Mouse (Mus musculus): ENCODE results near the gene Ccdc169.
A peak's percentile ranks its signal among the peaks of the same experiment; 100 is the strongest.

Gene Ccdc169

GRCm38 (mm10) chr3:55137039-55137438 is at the start of gene Ccdc169:
Gene Ccdc169 (plus strand): TSS chr3:55137339.
- no peak for DNase-seq (ENCODE audit: low spot score in 2 of 2)

GRCm38 (mm10) chr3:55087360-55087759 is 49.8 kb upstream of the Ccdc169 start:
- no peak for DNase-seq (ENCODE audit: low spot score in 2 of 2)

DNA sequence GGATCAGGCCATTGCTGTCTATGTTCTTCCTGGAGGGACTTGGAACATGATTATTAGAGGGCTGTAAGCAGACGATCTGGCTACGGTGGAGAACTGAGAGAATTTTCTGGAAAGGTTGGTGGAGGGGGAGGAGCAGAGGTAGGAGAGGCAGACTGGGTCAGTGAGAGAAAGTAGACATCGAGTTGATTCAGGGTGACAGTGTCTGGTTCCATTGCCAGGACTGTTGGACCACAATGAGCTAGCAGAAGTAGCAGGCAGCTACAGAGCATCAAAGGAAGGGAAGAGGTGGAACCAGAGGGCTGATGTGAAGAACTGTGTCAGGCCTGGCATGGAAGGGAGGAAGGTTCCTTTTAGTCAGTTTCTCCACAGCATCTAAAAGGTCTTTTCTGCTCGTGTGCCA is 48.8 kb upstream of the Ccdc169 start:
- no peak for DNase-seq (ENCODE audit: low spot score in 2 of 2)

- no peak for DNase-seq (ENCODE audit: low spot score in 2 of 2)
These were observed 48.3 kb upstream of the Ccdc169 start for GRCm38 (mm10) chr3:55088843-55089242.

GRCm38 (mm10) chr3:55089291-55089690 is 47.8 kb upstream of the Ccdc169 start:
- no peak for DNase-seq (ENCODE audit: low spot score in 2 of 2)

GRCm38 (mm10) chr3:55093161-55093560 is 44.0 kb upstream of the Ccdc169 start:
- no peak for DNase-seq (ENCODE audit: low spot score in 2 of 2)

DNA sequence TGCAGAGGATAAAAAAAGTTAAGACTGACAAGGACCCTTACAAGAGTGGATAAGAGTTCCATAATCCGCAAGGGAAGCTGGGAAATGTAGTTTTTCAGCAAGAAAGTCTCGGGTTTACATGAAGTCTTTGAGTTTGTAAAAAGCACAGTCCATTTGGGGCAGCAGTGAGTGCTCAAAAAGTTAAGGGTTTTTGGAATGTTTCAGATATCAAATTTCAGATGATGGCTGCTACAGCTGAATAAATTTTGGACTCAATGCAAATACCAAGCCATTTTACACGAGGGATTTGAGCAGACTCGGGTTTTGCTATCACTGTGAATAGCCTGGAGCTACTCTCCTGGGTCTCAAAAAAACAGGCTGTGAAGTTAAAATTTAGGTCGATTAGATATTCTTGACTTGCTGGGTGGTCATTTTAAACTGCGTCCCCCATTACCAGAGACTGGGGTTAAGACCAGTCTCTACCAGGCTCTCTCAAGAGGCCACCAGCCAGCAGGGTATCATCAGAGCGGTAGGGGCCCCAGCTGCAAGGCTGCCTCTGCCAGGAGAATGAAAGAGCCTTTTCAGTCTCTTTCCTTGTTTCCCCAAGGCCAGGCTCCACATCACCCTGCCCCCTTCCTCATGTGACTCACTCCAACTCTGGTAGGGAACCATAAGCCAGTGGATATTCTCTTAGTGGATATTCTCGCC is 41.0 kb upstream of the Ccdc169 start:
- DNase-seq (ENCODE audit: low spot score in 2 of 2), result peak in 1 of 2 experiments; percentile 32

GRCm38 (mm10) chr3:55096655-55097005 is 40.5 kb upstream of the Ccdc169 start:
- no peak for DNase-seq (ENCODE audit: low spot score in 2 of 2)

- no peak for DNase-seq (ENCODE audit: low spot score in 2 of 2)
These were observed 40.0 kb upstream of the Ccdc169 start for GRCm38 (mm10) chr3:55097186-55097585.

GRCm38 (mm10) chr3:55098014-55098413 is 39.1 kb upstream of the Ccdc169 start:
- no peak for DNase-seq (ENCODE audit: low spot score in 2 of 2)

DNA sequence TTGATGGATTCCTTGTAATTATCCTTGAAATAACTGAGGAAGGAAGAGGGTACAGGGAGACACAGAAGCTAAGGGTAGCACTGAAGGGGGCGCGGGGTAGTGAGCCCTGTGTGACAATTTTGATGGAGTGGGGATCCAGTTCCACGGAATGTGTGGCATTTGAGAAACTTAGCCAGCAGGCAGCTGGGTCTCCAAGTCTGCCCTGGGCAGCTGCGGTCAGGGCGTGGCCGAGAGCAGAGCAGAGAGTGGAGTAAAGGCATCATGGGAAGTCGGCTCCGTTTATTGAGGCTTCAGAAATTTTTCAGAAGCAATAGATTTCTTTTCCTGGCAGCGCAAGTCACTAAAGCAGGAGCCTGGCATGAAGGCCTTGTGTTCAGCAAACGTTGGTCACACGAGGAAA is 38.1 kb upstream of the Ccdc169 start:
- no peak for DNase-seq (ENCODE audit: low spot score in 2 of 2)

- no peak for DNase-seq (ENCODE audit: low spot score in 2 of 2)
These were observed 36.0 kb upstream of the Ccdc169 start for GRCm38 (mm10) chr3:55101092-55101491.

DNA sequence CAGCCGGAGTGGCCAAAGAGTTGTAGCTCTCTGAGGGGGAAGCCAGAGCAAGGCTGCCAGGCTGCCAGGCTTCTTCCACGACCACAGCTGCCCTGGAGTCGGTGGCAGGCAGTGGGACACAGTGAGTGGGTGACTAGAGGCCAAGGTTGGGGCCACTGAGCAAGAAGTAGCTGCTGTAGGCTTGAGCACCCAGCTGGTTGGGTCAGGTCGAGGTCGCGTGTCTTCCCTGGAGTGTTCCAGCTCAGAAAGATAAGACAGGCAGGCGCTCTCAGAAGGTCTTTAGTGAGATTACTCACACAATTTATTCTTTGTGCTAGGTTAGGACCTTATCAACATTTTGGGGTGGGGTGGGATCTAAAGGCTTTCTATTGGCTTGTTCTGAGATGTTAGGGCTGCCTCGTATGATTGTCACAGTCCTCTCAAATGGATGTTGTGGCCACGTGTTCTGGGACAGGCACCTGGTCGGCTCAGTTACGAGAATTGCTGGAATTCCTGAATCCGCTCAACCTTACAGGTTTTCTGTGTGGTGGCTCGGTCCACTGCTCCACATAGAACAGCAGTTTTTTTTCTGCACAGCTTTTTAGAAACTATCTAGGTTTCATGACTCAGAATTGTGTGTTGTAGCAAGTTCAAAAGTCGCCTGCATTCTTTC is 31.6 kb upstream of the Ccdc169 start:
- no peak for DNase-seq (ENCODE audit: low spot score in 2 of 2)

- DNase-seq (ENCODE audit: low spot score in 2 of 2), result no peak
These were observed 31.1 kb upstream of the Ccdc169 start for GRCm38 (mm10) chr3:55106051-55106450.

- DNase-seq (ENCODE audit: low spot score in 2 of 2), result no peak
These were observed 28.0 kb upstream of the Ccdc169 start for GRCm38 (mm10) chr3:55109097-55109496.

DNA sequence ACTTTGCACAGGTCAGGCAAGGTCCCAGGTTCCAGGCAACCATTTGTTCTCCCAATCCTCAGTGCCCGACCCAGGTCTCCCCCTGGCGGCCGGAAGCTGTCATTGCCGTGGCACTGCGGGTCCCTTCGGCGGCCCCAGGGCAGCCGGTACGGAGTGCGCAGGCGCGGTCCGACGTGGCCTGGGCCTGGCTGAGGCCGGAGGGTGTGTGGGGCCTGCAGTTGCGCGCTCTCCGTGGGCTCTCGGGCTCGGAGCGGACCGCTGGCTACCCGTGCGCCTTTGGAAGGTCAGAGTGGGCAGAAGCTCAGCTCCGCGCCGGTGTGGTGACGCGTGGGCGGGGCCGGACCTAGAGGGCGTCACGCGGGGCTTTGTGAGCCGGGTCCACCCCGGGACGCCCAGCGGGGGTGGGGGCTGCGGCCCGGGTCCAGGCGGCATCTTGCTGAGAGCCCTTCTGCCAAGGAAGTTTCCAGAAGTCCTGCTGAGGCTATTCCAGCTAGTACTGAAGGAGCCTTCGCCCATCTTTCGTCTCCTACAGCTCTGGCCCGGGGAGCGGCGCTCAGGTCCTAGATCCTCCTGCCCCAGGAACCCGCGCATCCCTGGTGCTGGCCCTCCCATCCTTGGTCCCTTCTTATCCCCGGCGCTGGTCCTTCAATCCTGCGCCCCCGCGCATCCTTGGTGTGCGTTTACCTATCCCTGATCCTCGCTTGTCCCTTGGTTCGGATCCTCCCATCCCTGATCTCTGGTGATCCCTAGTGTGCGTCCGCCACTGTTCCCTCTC is 25.0 kb upstream of the Ccdc169 start, which contains the start of gene Spg20:
Gene Spg20 (plus strand): TSS at position 174 of the 775 bp plus-strand sequence.
- peak; percentile 83 for DNase-seq (ENCODE audit: low spot score in 2 of 2)

DNA sequence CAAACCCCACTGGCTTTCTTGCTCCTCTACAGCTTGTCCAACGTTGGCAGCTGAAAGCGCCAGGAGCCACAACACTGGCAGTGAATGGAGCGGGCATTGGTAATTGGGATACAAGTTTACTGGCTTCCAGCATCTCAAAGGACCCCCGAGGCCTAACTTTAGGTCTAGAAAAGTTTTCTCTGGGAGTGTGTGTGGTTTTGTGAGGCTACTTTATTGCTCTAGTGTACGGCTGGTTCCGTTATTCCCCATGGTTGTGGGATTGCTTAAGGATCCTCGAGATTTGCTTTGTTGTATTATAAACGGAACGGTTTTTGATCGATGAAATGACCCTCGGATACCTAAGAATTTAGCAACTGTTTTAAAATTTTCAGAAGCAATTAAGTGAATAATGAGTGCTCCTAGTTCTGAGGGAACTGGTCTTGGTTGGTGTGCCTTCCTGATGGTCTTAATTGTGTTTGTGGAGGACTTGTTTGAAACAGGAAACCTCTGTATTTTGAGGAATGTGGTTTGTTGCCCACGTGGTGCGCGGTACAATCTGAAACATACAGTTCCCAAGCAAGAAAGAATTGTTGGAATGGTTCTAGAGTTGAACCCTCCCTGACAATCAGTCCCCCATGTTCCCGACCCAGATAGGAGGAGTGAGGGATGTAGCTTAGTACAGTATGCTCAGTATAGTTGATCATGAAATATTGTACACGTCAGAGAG is 24.3 kb upstream of the Ccdc169 start:
- no peak for DNase-seq (ENCODE audit: low spot score in 2 of 2)

DNA sequence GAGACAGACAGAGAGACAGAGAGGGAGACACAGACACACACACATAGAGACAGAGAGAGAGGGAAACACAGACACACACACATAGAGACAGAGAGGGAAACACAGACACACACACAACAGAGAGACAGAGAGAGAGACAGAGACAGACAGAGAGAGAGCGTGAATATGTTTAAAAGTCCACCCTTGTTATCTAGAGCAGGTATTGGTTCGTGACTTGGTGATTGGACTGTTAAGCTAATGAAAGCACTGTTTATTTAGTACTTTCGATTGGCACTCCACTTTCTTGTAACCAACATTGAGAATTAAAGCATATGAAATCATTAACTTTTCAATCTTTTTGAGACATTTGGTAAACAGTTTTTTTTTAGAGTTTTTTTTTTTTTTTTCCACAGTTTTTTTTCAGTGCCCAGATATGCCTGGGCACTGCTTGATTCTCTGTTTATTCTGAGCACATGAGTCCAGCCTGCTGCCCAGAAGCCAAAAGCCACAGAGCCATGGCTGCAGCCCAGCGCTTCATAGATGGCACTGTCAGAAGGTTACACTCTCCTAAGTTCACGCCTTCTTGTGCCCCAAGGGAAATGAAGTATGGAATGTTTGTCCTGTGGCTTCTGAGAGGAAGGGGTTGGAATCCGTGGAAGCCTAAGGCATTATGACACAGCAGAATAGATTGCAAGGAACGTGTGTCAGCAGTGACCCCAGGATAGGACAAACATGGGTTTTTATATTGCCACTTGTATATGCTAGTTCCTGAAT is 22.6 kb upstream of the Ccdc169 start:
- no peak for DNase-seq (ENCODE audit: low spot score in 2 of 2)

GRCm38 (mm10) chr3:55115071-55115470 is 22.1 kb upstream of the Ccdc169 start:
- no peak for DNase-seq (ENCODE audit: low spot score in 2 of 2)

GRCm38 (mm10) chr3:55115989-55116388 is 21.1 kb upstream of the Ccdc169 start:
- DNase-seq (ENCODE audit: low spot score in 2 of 2), result no peak

DNA sequence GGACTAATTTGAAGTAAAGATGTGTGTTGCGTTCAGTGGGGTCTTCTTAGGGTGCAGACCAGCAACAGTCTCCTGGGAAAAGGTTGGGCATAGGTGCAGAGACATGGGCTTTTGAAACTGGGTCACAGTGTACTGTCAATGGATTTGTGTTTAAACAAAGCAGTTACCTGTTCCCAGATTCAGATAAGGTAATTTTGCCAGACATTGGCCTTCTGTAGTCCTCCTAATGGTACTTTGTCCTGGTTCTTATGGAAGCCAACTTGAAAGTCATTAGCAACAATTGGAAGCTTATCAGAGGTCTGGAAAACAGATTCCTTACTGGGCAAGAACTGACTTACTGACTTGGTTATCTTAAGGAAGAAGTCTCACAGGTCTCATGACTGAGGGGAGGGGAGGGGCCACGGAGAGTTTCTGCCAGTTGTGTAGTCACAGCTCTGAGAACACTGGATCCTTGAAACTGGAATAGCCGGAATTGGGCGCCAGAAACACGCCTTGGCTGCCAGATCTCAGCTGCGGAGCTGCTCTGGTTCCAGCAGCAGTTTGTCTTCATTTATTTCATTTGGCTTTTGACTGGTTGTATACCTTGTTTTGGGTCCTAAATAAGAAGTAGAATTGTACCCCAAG is 17.8 kb upstream of the Ccdc169 start:
- DNase-seq (ENCODE audit: low spot score in 2 of 2), result no peak
